Mouse (Mus musculus) embryonic facial prominence, embryonic 13.5 days (tissue): ENCODE results near the gene Peg3. TPM values are rescaled to one million over a fixed set of nuclear protein-coding genes. Genes with fewer than 3 reads are reported as not detected.
A peak's percentile ranks its signal among the peaks of the same experiment; 100 is the strongest.
"Not testable (repeated sequence)": the region's sequence is repeated elsewhere in the genome, so short reads cannot be mapped to it uniquely, and the experiment has no call there.

Experiments
- ATAC-seq: fragments of 200-750 bp; cut with Nextera tagmentation; 2 replicates; pipeline ENCODE4 v1.8.0; 2017; ENCODE audit warnings: low read depth; ENCODE audit not compliant: insufficient number of reproducible peaks, insufficient read depth, low FRiP score, low TSS enrichment
- H3K27ac ChIP-seq: fragments of 300-500 bp; sonication (generic); 2 replicates; pipeline ENCODE4 v1.5.1; 2015; ENCODE audit warnings: moderate library complexity, mild to moderate bottlenecking, inconsistent platforms
- H3K27me3 ChIP-seq: fragments of 300-500 bp; sonication (generic); 2 replicates; pipeline ENCODE4 v1.6.1; 2015; ENCODE audit warnings: mild to moderate bottlenecking, inconsistent platforms
- H3K36me3 ChIP-seq: fragments of 300-500 bp; sonication (generic); 2 replicates; pipeline ENCODE4 v1.6.1; 2015; ENCODE audit warnings: mild to moderate bottlenecking, inconsistent platforms
- H3K4me1 ChIP-seq: fragments of 300-500 bp; sonication (generic); 2 replicates; pipeline ENCODE4 v1.6.1; 2015; ENCODE audit warnings: inconsistent platforms
- H3K4me2 ChIP-seq: fragments of 300-500 bp; sonication (generic); 2 replicates; pipeline ENCODE4 v1.6.1; 2015; ENCODE audit warnings: moderate library complexity, mild to moderate bottlenecking, inconsistent platforms
- H3K4me3 ChIP-seq: fragments of 300-500 bp; sonication (generic); 2 replicates; pipeline ENCODE4 v1.5.1; 2015; ENCODE audit warnings: mild to moderate bottlenecking, inconsistent platforms
- H3K9ac ChIP-seq: fragments of 300-500 bp; sonication (generic); 2 replicates; pipeline ENCODE4 v1.6.1; 2015; ENCODE audit warnings: mild to moderate bottlenecking, inconsistent platforms
- H3K9me3 ChIP-seq: fragments of 300-500 bp; sonication (generic); 2 replicates; pipeline ENCODE4 v1.6.1; 2016; ENCODE audit warnings: inconsistent platforms
- WGBS: fragments of 180-500 bp; shearing (Covaris S2); methylation state at CpG from one replicate; pipeline ENCODE4 v1.1.7; 2015; ENCODE audit warnings: mixed read lengths; 5-methylcytosine and 5-hydroxymethylcytosine counted together
- polyA plus RNA-seq: library from polyadenylated mRNA; unstranded; fragments of >200 nt; fragmentation: Nextera tagmentation; extraction: Ambion mirVana; gene quantifications from 2 replicates; pipeline ENCODE4 v1.2.1, GENCODE M21; 2015

Gene Peg3
- 159 and 180 TPM in 2 replicates for polyA plus RNA-seq

DNA sequence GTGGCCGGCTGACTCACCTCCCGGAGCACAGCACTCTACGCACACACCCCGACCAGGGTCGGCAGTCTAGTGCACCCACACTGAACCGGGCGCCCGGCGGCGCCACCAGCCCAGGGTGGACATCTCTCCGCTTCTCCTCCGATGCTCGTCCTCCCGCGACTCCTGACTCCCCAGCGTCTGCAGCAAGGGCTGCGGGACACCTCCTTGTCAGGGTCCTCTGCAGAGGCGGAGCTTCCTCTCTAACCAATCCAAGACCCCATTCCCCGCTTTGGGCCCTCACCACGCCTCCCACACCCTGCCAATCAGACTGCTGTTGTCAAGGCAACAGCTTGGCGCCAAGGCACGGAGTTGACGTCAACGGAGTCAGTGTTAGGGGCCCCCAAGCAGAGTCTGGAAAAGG is at the start of gene Peg3, which contains the start of gene Usp29:
Gene Peg3 (minus strand): TSS at position 191 of the 400 bp plus-strand sequence.
Gene Usp29 (plus strand): TSS at position 338 of the 400 bp plus-strand sequence.
- WGBS, result 55% methylated on average over 24 of the region's 24 CpGs
- H3K27me3 ChIP-seq, result no peaks in the 10 kb centered on the region
- peak within 1 kb of the TSS; percentile 76 for H3K9ac ChIP-seq
- H3K4me1 ChIP-seq, result no peaks in the 10 kb centered on the region
- H3K4me2 ChIP-seq, result peak within 1 kb of the TSS; percentile 58
- peak within 1 kb of the TSS; percentile 93 for H3K27ac ChIP-seq
- H3K4me3 ChIP-seq, result peak within 1 kb of the TSS; percentile 62
- H3K9me3 ChIP-seq, result peaks cover 44% of the 10 kb centered on the region
- H3K36me3 ChIP-seq, result peaks cover 17% of the 10 kb centered on the region; the same call in 1 of the 2 replicates
- peak; percentile 73 for ATAC-seq

- Histone ChIP-seq H3K27ac (no peak overlapping the region), H3K4me3 (no peak overlapping the region), H3K4me1 (peaks cover 49% of the 10 kb centered on the region), H3K4me2 (no peak overlapping the region), H3K36me3 (no peaks in the 10 kb centered on the region), H3K9me3 (no peaks in the 10 kb centered on the region), H3K27me3 (no peaks in the 10 kb centered on the region), H3K9ac (no peak overlapping the region)
- no peak for ATAC-seq
- WGBS, result 79% methylated on average over 5 of the region's 5 CpGs
These were observed 48.9 kb upstream of the Peg3 start for GRCm38 (mm10) chr7:6779172-6779571.

DNA sequence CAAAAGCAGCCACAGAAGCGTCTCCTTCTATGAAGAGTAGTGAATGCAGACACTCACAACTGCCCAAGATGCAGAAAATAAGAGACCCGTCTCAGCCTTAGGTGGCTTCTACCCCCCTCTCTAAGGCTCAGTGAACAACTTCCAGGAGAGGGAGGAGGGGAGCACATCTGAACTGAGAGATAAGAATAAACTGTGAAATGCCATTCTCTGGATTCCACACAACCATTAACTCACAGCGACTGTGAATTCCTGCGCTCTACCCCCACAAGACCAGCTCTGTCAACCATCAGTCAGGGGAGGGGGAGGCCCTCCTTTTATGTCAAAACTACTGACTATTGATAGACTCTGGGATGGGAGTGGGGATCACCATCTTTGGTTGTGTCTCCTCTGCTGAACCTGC is 47.5 kb upstream of the Peg3 start:
- H3K36me3 ChIP-seq, result no peaks in the 10 kb centered on the region
- H3K4me1 ChIP-seq, result peaks cover 40% of the 10 kb centered on the region
- WGBS, result 27% methylated on average over 4 of the region's 4 CpGs
- ATAC-seq, result no peak
- H3K4me3 ChIP-seq, result no peak overlapping the region
- no peaks in the 10 kb centered on the region for H3K27me3 ChIP-seq
- H3K9ac ChIP-seq, result no peak overlapping the region
- no peaks in the 10 kb centered on the region for H3K9me3 ChIP-seq
- H3K4me2 ChIP-seq, result no peak overlapping the region
- H3K27ac ChIP-seq, result peak overlapping the region; percentile 69

DNA sequence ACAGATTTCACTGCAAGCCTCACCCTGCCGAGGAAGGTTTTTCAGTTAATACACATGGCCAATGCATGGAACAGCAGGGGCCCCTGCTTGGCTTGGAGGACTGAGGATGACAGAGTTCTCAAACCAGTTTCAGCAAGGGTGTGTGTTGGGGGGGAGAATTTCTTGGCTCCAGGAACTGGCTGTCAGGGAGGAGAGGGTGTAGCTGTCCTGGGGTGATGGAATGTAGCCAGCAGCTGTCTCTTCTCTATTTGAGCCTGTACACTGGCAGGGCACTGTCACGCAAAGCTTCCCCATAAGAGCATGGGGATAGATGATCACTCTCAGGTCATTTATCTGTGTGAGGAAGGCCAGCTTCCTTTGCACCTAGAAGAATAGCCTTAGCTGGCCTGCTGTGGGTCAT is 46.9 kb upstream of the Peg3 start:
- H3K27ac ChIP-seq, result peak overlapping the region; percentile 69
- no peaks in the 10 kb centered on the region for H3K9me3 ChIP-seq
- H3K27me3 ChIP-seq, result no peaks in the 10 kb centered on the region
- H3K4me2 ChIP-seq, result no peak overlapping the region
- peaks cover 36% of the 10 kb centered on the region for H3K4me1 ChIP-seq
- H3K4me3 ChIP-seq, result no peak overlapping the region
- no peaks in the 10 kb centered on the region for H3K36me3 ChIP-seq
- ATAC-seq, result no peak
- WGBS, result 47% methylated on average over 2 of the region's 2 CpGs
- no peak overlapping the region for H3K9ac ChIP-seq

DNA sequence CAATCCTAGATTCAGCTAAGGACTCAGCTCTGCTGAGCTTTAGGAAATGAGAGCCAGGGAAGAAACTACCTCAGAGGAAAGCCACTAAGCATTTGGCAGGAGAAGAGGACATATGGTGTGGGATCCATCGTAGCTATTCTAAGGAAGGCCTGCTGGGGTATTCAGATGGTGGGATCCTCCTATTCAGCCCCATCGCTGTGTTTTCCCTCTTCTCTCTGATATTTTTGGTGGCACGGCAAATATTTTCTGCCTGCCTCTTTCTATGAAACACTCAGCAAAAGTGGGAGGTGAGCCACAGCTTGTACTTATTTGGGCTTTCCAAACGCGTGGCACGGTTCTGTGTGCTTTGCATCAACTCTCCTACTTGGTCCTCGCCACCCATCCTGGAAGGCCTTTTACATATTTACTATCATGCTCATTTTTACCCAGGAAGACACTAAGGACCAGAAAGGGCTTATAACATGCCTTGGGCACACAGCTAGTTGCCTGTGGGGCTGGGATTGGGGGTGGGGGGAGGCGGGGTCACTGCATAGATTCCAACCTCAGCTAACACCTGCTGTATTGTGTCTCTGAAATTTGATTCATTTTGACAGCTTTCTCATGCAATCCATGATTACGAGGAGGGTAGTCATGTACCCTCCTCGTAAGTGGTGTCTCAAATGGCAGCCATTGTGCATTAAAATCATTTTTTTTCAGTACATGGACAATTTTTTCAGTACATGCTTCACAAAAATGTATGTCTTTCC is 46.3 kb upstream of the Peg3 start:
- Histone ChIP-seq H3K27me3 (no peaks in the 10 kb centered on the region), H3K36me3 (no peaks in the 10 kb centered on the region), H3K4me2 (no peak overlapping the region), H3K9ac (no peak overlapping the region), H3K27ac (peak overlapping the region; percentile 57), H3K4me1 (peaks cover 30% of the 10 kb centered on the region), H3K4me3 (no peak overlapping the region), H3K9me3 (no peaks in the 10 kb centered on the region)
- WGBS, result 71% methylated on average over 10 of the region's 10 CpGs
- ATAC-seq, result no peak

DNA sequence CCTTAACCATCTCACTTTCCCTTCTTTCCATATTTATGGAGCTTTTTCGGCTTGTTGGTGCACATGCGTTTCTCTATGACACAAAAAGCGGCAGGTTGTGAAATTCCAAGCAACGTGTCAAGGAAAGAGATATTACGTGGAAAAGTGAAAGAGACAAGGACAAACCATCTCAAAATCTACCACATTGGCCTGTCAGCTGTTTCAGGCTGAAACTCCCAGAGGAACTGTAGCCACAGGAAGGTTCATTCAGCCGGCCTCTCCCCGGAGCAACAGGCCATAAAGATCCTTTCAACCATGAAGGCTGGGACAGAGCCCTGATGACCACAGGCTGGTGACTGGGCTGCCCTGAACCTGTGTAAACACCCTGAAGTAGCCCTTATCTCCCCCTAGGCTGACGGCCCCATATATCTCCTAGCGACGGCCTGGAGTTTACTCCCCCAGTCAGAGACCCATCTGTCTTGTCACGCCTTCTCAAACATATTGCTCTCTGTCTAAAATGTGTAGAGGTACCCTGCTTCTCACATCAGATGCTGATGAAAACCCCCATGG is 43.7 kb upstream of the Peg3 start:
- not testable (repeated sequence) for H3K4me2 ChIP-seq, H3K36me3 ChIP-seq, H3K9ac ChIP-seq, H3K4me3 ChIP-seq, H3K9me3 ChIP-seq, H3K27me3 ChIP-seq, ATAC-seq, H3K27ac ChIP-seq
- 78% methylated on average over 11 of the region's 11 CpGs for WGBS
- H3K4me1 ChIP-seq, result peaks cover 31% of the 10 kb centered on the region

DNA sequence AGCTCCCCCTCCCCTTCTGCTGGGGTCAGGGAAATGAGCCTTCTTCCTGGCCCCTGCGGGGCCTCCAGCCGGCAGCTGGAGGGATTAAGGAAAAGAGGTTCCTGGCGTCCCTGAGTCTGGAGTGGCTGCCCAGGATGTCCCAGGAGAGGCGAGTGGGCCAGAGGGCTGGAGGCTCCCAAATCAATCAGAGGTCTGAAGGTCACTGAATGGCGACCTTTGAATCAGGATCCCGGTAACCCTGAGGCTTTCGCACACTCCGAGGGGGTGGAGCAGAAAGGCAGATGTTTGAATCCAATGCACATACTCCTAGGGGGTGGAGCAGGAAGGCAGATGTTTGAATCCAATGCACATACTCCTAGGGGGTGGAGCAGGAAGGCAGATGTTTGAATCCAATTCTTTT is 40.1 kb upstream of the Peg3 start:
- Histone ChIP-seq H3K4me3 (no peak overlapping the region), H3K27me3 (no peaks in the 10 kb centered on the region), H3K4me1 (peaks cover 12% of the 10 kb centered on the region), H3K9me3 (no peaks in the 10 kb centered on the region), H3K36me3 (no peaks in the 10 kb centered on the region; the same call in 1 of the 2 replicates), H3K4me2 (peak overlapping the region; percentile 49), H3K9ac (peak overlapping the region; percentile 36; the same call in 1 of the 2 replicates), H3K27ac (peak overlapping the region; percentile 80)
- WGBS, result 3% methylated on average over 8 of the region's 8 CpGs
- peak; percentile 52; the same call in 1 of the 2 replicates for ATAC-seq

DNA sequence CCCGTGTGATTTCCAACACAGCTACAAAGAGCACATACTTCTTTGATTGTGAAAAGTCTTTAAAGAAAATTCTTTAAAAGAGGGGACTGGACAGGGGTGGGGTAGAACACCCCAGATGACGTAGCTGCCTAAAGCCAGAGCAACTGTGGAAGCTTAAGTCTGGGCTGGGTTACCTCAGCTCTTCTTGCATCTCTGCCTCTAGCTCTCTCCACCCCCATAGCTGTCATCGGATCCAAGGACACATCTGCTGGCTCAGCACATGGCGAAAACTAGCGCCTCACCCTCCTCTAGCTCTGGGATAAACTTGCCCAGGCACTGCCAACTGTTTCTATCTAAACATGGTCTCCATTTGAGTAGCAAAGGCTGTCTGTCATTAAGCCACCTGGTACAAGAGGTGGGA is 35.0 kb upstream of the Peg3 start:
- Histone ChIP-seq H3K4me1 (peaks cover 7% of the 10 kb centered on the region), H3K4me2 (no peak overlapping the region), H3K27ac (no peak overlapping the region), H3K36me3 (no peaks in the 10 kb centered on the region; the same call in 1 of the 2 replicates), H3K4me3 (no peak overlapping the region), H3K9me3 (no peaks in the 10 kb centered on the region), H3K9ac (no peak overlapping the region), H3K27me3 (no peaks in the 10 kb centered on the region)
- 21% methylated on average over 5 of the region's 5 CpGs for WGBS
- ATAC-seq, result 0 out of 2 replicates have a peak, but pooled peaks have one; percentile 50

- Histone ChIP-seq H3K27ac (no peak overlapping the region), H3K4me2 (no peak overlapping the region), H3K9me3 (no peaks in the 10 kb centered on the region), H3K27me3 (no peaks in the 10 kb centered on the region), H3K9ac (no peak overlapping the region), H3K36me3 (no peaks in the 10 kb centered on the region), H3K4me1 (peaks cover under 1% of the 10 kb centered on the region), H3K4me3 (no peak overlapping the region)
- 33% methylated on average over 6 of the region's 6 CpGs for WGBS
- ATAC-seq, result no peak
These were observed 29.9 kb upstream of the Peg3 start for GRCm38 (mm10) chr7:6760170-6760569.

DNA sequence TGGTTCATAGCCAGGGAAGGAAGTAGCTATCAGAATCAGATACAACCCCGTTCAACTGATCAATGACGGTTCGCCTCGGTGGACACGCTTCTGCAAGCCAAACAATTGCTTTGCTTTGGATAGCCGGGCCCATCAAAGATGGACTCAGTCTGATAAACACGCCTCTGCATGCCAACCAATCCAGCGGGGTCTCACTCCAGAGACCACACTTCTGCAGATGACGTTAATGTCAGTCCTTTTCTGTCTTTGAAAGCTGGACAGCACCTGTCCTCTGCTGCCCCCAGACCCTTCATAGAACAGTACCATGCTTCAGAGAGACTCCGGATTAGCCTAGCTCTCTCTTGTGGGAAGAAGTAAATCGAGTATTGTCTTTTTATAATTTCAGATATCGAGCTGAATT is 29.5 kb upstream of the Peg3 start:
- Histone ChIP-seq H3K4me2 (no peak overlapping the region), H3K36me3 (no peaks in the 10 kb centered on the region), H3K9ac (no peak overlapping the region), H3K4me3 (no peak overlapping the region), H3K4me1 (no peaks in the 10 kb centered on the region), H3K27ac (no peak overlapping the region), H3K27me3 (no peaks in the 10 kb centered on the region), H3K9me3 (no peaks in the 10 kb centered on the region)
- ATAC-seq, result no peak
- 68% methylated on average over 12 of the region's 12 CpGs for WGBS

- Histone ChIP-seq H3K9me3 (no peaks in the 10 kb centered on the region), H3K4me3 (no peak overlapping the region), H3K4me1 (peaks cover 10% of the 10 kb centered on the region), H3K27ac (no peak overlapping the region), H3K27me3 (no peaks in the 10 kb centered on the region), H3K36me3 (no peaks in the 10 kb centered on the region), H3K9ac (no peak overlapping the region), H3K4me2 (no peak overlapping the region)
- 77% methylated on average over 4 of the region's 4 CpGs for WGBS
- no peak for ATAC-seq
These were observed 26.6 kb upstream of the Peg3 start for GRCm38 (mm10) chr7:6756777-6757291.

- H3K27ac ChIP-seq, result 0 out of 2 replicates have a peak overlapping the region, but pooled peaks have one; percentile 33
- no peak overlapping the region for H3K4me2 ChIP-seq
- ATAC-seq, result no peak
- H3K4me3 ChIP-seq, result no peak overlapping the region
- no peaks in the 10 kb centered on the region for H3K36me3 ChIP-seq
- peaks cover 10% of the 10 kb centered on the region for H3K4me1 ChIP-seq
- WGBS, result 21% methylated on average over 4 of the region's 4 CpGs
- no peaks in the 10 kb centered on the region for H3K27me3 ChIP-seq
- no peak overlapping the region for H3K9ac ChIP-seq
- no peaks in the 10 kb centered on the region for H3K9me3 ChIP-seq
These were observed 23.2 kb upstream of the Peg3 start for GRCm38 (mm10) chr7:6753440-6753839.
